In genomic region chr9:75070457-75071028, GRCm38 (mm10) we compare ENCODE assay signal across 8 mouse cellular contexts. TPM values are rescaled to one million over a fixed set of nuclear protein-coding genes. Genes with fewer than 3 reads are reported as not detected.
DNase-seq lines count a peak whose midpoint lies in the region; ATAC-seq and TF ChIP-seq lines count a peak whose summit lies in the region.

Myo5a (plus strand) TSS chr9:75071015.

- no peaks in the 10 kb centered on the region for H3K36me3 ChIP-seq in midbrain, postnatal 0 days (ENCODE audit: insufficient read depth, low read length)

- WGBS in lung, adult 2 months: 22% methylated on average over 23 of the region's 23 CpGs
- 18% methylated on average over 23 of the region's 23 CpGs for WGBS in midbrain, postnatal 0 days

- peak within 1 kb of the TSS; percentile 69 for H3K4me3 ChIP-seq in lung, adult 2 months (replicated peaks; ENCODE audit: extremely low read depth, low read depth, low read length)
- peak within 1 kb of the TSS; percentile 74 for H3K4me3 ChIP-seq in midbrain, postnatal 0 days (ENCODE audit: low read depth, low read length)

- no peaks in the 10 kb centered on the region for H3K27me3 ChIP-seq in midbrain, postnatal 0 days (ENCODE audit: insufficient read depth, low read length)

- peak within 1 kb of the TSS; percentile 78 for H3K4me2 ChIP-seq in midbrain, postnatal 0 days (ENCODE audit: low read depth, low read length, poor library complexity, severe bottlenecking)

- DNase-seq in lung, adult 2 months: no peak
- DNase-seq in lung, postnatal 10 days: no peak
- DNase-seq in adrenal gland, postnatal 25 days: no peak
- no peak for DNase-seq in gastrocnemius, postnatal 4 days (ENCODE audit: low spot score in 2 of 2)
- DNase-seq in left cerebral cortex, adult 8-10 months (ENCODE audit: low spot score in 2 of 2): no peak
- peak; percentile 32 for DNase-seq in midbrain, postnatal 0 days (ENCODE audit: low spot score)
- DNase-seq in right cerebral cortex, postnatal 14 days: no peak
- no peak for DNase-seq in kidney, postnatal 36 days

- TF ChIP-seq CTCF in lung, adult 2 months (IDR thresholded peaks at IDR 0.05; ENCODE audit: insufficient read depth, low read length): no peak
- TF ChIP-seq CTCF in midbrain, postnatal 0 days (IDR thresholded peaks at IDR 0.05): no peak

- TF ChIP-seq POLR2A in lung, adult 2 months (IDR thresholded peaks at IDR 0.05; ENCODE audit: borderline replicate concordance, extremely low read depth, low read depth, low read length): no peak

- peak within 1 kb of the TSS; percentile 96 for H3K27ac ChIP-seq in midbrain, postnatal 0 days (ENCODE audit: low read depth, low read length)

- peaks cover 7% of the 10 kb centered on the region for H3K4me1 ChIP-seq in lung, adult 2 months (ENCODE audit: control insufficient read depth, insufficient read depth, low read length)
- peaks cover 9% of the 10 kb centered on the region for H3K4me1 ChIP-seq in midbrain, postnatal 0 days (ENCODE audit: insufficient read depth, low read length)

- peak; percentile 74 for ATAC-seq in midbrain, postnatal 0 days (ENCODE audit: low FRiP score)

- peak within 1 kb of the TSS; percentile 98 for H3K9ac ChIP-seq in midbrain, postnatal 0 days (replicated peaks; ENCODE audit: low read length, poor library complexity, severe bottlenecking)

- no peaks in the 10 kb centered on the region for H3K9me3 ChIP-seq in midbrain, postnatal 0 days (ENCODE audit: low read length)

RNA-seq across cellular contexts. Expression of gene Myo5a, which starts in this region (rescaled TPM):
- 3.1 and 5.8 TPM in 2 replicates for polyA plus RNA-seq in lung, adult 2 months (2012; rRNA removed)
- 43.7 and 59.3 TPM in 2 replicates for total RNA-seq in adrenal gland, postnatal 25 days (2021)
- total RNA-seq in gastrocnemius, postnatal 4 days (2021): 10 to 100 TPM; 38.8 to 39.1 TPM
- 100 to 1,000 TPM; 288 to 326 (median 308) TPM for total RNA-seq in left cerebral cortex, adult 8-10 months (2022)
- total RNA-seq in midbrain, postnatal 0 days (2014; rRNA removed): 125 and 160 TPM in 2 replicates
- polyA plus RNA-seq in midbrain, postnatal 0 days (2015; fragmentation: Nextera tagmentation; extraction: Ambion mirVana): 32.1 and 37.8 TPM in 2 replicates
